Mouse (Mus musculus) liver, adult 2 months (tissue): ENCODE measurements at regions not wholly inside any gene's neighbourhood (a gene's known extent, or its start where the extent isn't known, plus 50 kb on each side); places are given as distances from the start of the nearest gene placed in this dataset.

Source experiments
- DNase-seq: peaks from one replicate; pipeline ENCODE4 v3.0.0-alpha.2; 2011; ENCODE audit warnings: low read depth, low spot score; ENCODE audit errors: extremely low read depth
- H3K27ac ChIP-seq: fragments of 200-500 bp; replicated peaks from 2 replicates; pipeline ENCODE4 v1.5.1; 2012; ENCODE audit warnings: low read depth, mild to moderate bottlenecking, control low read depth, inconsistent platforms, low read length; ENCODE audit not compliant: insufficient read depth
- H3K27me3 ChIP-seq: fragments of 200-500 bp; 2 replicates; pipeline ENCODE4 v1.6.1; 2012; ENCODE audit warnings: mild to moderate bottlenecking, moderate library complexity, low read length, inconsistent platforms; ENCODE audit not compliant: control insufficient read depth, insufficient read depth
- H3K36me3 ChIP-seq: fragments of 200-500 bp; 2 replicates; pipeline ENCODE4 v1.6.1; 2012; ENCODE audit warnings: low read length, inconsistent platforms; ENCODE audit not compliant: control insufficient read depth, insufficient read depth
- H3K4me1 ChIP-seq: fragments of 200-500 bp; 2 replicates; pipeline ENCODE4 v1.6.1; 2011; ENCODE audit warnings: low read length; ENCODE audit not compliant: control insufficient read depth, insufficient read depth
- H3K4me3 ChIP-seq: fragments of 200-500 bp; 2 replicates; pipeline ENCODE4 v1.5.1; 2011; ENCODE audit warnings: low read depth, mild to moderate bottlenecking, control low read depth, low read length, moderate library complexity; ENCODE audit not compliant: insufficient read depth
- H3K79me2 ChIP-seq: fragments of 200-500 bp; 2 replicates; pipeline ENCODE4 v1.6.1; 2012; ENCODE audit warnings: inconsistent platforms, mild to moderate bottlenecking, low read length, moderate library complexity; ENCODE audit not compliant: control insufficient read depth, insufficient read depth
- H3K9ac ChIP-seq: fragments of 200-500 bp; 2 replicates; pipeline ENCODE4 v1.6.1; 2012; ENCODE audit warnings: low read depth, mild to moderate bottlenecking, control low read depth, inconsistent platforms, low read length
- CTCF ChIP-seq: fragments of 200-500 bp; IDR thresholded peaks from 2 replicates; pipeline ENCODE4 v1.5.1; 2011; ENCODE audit warnings: low read depth, low read length, control low read depth
- POLR2A ChIP-seq: fragments of 200-500 bp; IDR thresholded peaks from 2 replicates; pipeline ENCODE4 v1.6.1; 2011; ENCODE audit warnings: low read length, control low read depth; ENCODE audit not compliant: insufficient read depth; ENCODE audit errors: extremely low read depth
- WGBS: fragments of 180-500 bp; shearing (Covaris S2); methylation state at CpG from one replicate; pipeline ENCODE4 v1.1.7; 2018; 5-methylcytosine and 5-hydroxymethylcytosine counted together

DNA sequence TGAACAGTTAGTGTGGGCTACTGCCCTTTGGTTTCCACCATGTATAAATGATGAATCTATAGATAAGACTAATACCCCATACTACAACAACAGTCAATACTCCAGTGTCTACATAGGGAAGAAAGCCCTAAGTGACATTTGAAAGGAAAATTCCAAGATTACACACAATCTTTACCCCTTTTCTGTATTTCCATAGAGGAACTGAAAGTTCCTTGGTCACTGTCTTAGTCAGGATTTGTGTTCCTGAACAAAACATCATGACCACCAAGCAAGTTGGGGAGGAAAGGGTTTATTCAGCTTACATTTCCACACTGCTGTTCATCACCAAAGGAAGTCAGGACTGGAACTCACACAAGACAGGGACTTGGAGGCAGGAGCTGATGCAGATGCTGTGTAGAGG is 332.7 kb upstream of the Adamts16 start:
- Histone ChIP-seq H3K27me3 (no peaks in the 10 kb centered on the region), H3K36me3 (no peaks in the 10 kb centered on the region), H3K27ac (no peak overlapping the region), H3K4me1 (no peaks in the 10 kb centered on the region), H3K9ac (no peak overlapping the region), H3K4me3 (no peak overlapping the region), H3K79me2 (no peaks in the 10 kb centered on the region)
- TF ChIP-seq POLR2A: no peak
- no peak for TF ChIP-seq CTCF
- DNase-seq: no peak

- no peaks in the 10 kb centered on the region for H3K27me3 ChIP-seq
- no peaks in the 10 kb centered on the region for H3K79me2 ChIP-seq
- H3K4me3 ChIP-seq: no peak overlapping the region
- H3K4me1 ChIP-seq: no peaks in the 10 kb centered on the region
- 79% methylated on average over 3 of the region's 3 CpGs for WGBS
- no peaks in the 10 kb centered on the region for H3K36me3 ChIP-seq
- H3K9ac ChIP-seq: no peak overlapping the region
- no peak for DNase-seq
- no peak overlapping the region for H3K27ac ChIP-seq
- TF ChIP-seq POLR2A (no peak), CTCF (no peak)
These were observed 324.6 kb upstream of the Adamts16 start for GRCm38 (mm10) chr13:71166226-71166625.

DNA sequence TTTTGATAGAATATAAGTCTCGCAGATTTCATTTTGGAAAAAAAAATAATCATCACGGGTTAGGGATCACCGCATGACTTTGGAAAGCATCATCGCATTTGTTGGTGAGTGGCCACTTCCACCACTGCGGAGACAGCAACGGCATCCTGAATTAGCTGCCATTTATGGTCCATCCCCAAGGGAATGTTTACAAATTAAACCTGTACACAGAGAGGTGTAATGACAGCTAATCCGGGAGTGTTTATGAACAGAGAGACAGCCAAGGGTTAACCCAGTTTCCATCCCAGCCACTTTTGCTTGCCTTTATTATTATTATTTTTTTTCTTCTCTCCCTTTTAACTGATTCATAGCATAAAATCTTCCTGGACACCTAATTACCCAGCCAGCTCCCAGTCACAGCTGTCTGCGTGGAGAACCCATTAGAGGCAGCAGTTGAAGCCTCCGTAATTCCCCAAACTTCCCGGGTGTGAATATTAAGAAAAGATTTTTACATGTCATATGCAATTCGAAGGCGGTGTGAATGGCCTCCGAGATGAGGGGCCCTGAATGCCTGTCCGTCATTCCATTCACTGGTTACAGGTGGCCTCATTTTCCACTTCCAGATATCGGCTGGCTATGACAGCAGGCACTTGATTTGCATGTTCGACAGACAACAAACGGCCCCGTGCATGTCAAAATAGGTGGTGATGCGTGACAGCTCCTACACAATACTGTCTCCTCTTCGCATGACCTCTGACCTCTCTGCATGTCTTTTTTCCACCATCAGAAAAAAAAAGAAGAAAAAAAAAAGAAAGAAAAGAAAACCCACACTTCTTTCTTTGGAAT is 323.7 kb upstream of the Adamts16 start:
- no peaks in the 10 kb centered on the region for H3K27me3 ChIP-seq
- DNase-seq: no peak
- no peaks in the 10 kb centered on the region for H3K4me1 ChIP-seq
- H3K4me3 ChIP-seq: no peak overlapping the region
- H3K79me2 ChIP-seq: no peaks in the 10 kb centered on the region
- H3K36me3 ChIP-seq: no peaks in the 10 kb centered on the region
- 83% methylated on average over 20 of the region's 20 CpGs for WGBS
- no peak overlapping the region for H3K9ac ChIP-seq
- TF ChIP-seq POLR2A (no peak), CTCF (no peak)
- H3K27ac ChIP-seq: no peak overlapping the region

GRCm38 (mm10) chr13:71164012-71164411 is 322.4 kb upstream of the Adamts16 start:
- H3K27ac ChIP-seq: no peak overlapping the region
- no peaks in the 10 kb centered on the region for H3K36me3 ChIP-seq
- no peak for DNase-seq
- 88% methylated on average over 2 of the region's 2 CpGs for WGBS
- TF ChIP-seq CTCF: no peak
- no peak for TF ChIP-seq POLR2A
- no peaks in the 10 kb centered on the region for H3K4me1 ChIP-seq
- H3K4me3 ChIP-seq: no peak overlapping the region
- no peaks in the 10 kb centered on the region for H3K79me2 ChIP-seq
- no peaks in the 10 kb centered on the region for H3K27me3 ChIP-seq
- no peak overlapping the region for H3K9ac ChIP-seq

DNA sequence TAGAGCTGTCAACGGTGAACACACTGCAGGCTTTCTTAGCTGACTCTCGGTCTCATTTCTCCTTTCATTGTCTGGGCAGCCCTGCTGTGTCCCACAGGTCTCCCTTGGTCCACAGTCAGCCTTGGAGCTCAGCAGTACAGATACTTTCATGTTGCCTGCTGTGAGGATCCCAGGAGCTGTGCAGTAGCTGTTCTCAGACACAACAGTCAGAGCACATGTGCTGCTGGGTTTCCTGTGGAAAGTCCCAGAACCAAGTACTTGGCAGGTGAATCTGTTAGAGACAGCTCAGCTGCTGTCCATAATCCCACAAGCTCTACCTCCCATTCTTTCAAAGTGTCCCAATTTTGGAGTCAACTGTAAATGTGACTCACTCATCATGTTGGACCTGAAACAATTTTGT is 321.3 kb upstream of the Adamts16 start:
- TF ChIP-seq POLR2A (no peak), CTCF (no peak)
- no peak overlapping the region for H3K4me3 ChIP-seq
- H3K27ac ChIP-seq: no peak overlapping the region
- no peaks in the 10 kb centered on the region for H3K36me3 ChIP-seq
- no peak for DNase-seq
- H3K27me3 ChIP-seq: no peaks in the 10 kb centered on the region
- H3K9ac ChIP-seq: no peak overlapping the region
- WGBS: 80% methylated on average over 2 of the region's 2 CpGs
- H3K79me2 ChIP-seq: no peaks in the 10 kb centered on the region
- H3K4me1 ChIP-seq: no peaks in the 10 kb centered on the region

DNA sequence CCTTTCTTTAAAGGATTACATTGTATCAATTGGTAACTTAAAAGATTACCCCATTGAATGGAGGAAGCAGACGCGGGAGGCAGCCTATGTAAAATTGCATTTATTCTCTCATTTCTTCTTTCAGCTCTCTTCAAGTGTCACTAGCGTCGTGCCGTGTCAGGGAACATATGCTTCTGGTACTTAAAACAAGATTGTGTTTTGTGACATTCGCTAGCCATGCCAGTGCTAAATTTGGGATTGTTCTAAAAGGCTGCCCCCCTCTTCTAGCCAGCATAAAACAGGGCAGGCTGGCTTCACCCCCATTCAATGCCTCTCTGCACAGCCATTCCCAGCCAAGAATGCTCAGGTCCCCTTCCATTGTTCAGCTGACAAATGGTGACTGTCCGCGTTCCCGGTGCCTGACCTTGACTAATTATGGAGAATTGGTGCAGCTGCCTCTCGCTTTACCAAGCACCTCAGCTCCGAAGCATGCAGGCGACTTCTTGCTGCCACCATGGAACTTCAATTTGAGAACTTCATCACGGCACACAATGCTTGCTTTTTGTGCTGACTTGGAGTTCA is 316.8 kb upstream of the Adamts16 start:
- 84% methylated on average over 13 of the region's 13 CpGs for WGBS
- Histone ChIP-seq H3K27ac (no peak overlapping the region), H3K79me2 (no peaks in the 10 kb centered on the region), H3K36me3 (no peaks in the 10 kb centered on the region), H3K9ac (no peak overlapping the region), H3K4me3 (no peak overlapping the region), H3K4me1 (no peaks in the 10 kb centered on the region), H3K27me3 (no peaks in the 10 kb centered on the region)
- TF ChIP-seq POLR2A (no peak), CTCF (no peak)
- DNase-seq: no peak
